Mouse (Mus musculus): ENCODE results near the gene Cerkl. TPM values are rescaled to one million over a fixed set of nuclear protein-coding genes. Genes with fewer than 3 reads are reported as not detected.

Gene Cerkl
- total RNA-seq, 4 experiments from 2014 or later: 5.9 to 7.8 (median 6.4) TPM

DNA sequence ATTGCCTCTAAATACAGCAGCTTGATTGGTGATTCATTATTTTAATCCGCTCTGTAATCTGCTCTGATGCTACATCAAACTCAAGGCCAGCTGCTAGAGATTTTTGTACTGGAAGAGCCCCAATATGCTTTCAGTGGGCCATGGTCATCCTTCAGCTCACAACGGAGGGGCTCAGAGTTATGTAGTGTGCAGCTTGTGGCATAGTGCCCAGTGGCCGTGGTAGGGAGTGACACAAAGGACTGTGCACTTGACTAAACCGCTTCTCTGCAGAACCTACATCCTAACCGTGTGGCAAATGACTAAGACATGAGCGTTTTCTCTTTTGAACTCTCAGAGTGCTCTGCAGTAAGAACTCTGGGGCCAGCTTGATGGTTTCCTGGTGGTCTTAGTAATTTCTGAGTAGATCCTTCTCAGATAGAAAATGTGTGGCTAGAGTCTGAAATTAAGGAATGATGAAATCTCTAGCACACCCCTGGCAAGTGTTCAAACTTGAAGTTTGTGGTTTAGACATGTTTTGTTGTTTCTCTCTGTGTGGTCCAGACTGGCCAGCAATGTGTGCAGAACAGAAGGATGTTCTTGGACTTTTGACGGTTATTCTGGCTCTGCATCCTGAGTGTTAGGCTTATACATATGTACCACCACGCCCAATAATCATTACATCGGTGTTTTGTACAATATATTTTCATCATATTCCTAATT lies 140.3 kb downstream of the Cerkl start:
- no peak for DNase-seq (ENCODE audit: low spot score in 2 of 2)

DNA sequence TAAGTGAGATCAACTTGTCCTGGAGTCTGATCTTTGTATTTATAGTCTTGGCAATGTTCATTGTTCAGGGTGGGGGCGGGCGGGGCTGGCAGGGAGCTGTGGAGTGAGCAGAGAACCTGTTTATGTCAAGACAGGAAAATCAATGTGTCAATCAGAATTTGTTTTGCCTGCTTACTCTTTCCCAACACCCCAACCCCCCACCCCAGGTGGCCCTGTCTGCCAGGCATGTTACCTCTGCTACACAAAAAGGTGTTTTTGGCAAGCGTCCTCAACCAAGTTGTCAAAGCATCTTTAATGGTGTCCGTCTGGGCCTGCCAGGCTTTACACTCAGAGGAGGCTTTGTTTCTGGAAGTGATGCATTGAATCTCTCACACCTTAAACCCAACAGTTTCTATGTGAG lies 141.5 kb downstream of the Cerkl start:
- no peak for DNase-seq (ENCODE audit: low spot score in 2 of 2)

DNA sequence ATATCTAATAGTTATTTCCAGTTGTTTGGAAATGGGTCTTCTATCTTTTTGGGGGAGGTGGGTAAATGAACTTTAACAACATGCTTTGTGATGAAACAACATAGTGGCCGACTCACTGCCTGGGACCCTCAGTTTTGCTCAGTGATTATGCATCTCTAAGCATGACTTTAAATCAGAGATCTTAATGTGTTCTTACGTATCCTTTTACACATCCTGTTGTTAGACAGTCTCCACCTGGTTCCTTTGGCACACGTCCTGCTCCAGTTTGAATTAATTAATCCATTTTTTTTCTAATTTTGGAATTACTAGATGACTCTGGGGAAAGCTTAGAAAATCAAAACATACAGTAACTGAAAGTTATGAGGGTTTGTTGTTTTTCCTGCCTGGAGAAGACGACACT lies 144.1 kb downstream of the Cerkl start:
- no peak for DNase-seq (ENCODE audit: low spot score in 2 of 2)

DNA sequence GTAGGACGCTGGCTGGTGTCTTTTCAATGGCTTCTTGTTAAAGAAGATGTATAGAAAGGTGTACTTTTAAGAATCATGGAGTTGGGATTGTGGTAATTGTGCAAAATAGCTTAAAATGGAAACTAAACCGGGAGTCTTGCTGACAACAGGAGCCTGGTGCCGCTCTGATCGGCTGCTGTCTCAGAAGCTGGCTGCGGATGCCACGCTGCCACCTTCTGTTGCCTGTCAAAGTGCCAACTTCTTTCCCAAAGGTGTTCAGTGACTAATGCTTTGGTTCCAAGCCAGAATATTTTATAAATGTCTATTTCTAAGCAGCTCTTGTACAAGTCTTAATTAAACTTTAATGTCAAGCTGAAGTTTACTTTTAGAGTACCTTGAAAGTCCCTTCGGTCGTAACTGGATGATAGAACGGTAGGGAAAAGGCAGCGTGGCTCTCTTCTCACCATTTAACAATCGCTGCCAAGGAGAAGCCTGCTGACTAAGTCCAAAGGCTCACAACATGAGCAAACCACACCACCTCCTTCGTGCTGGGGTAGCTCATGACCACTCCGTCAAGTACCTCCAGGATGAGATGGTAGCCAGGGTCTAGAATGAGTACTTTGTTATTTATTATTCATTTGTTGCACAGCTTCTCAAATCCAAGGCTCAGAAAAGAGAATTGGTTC lies 147.0 kb downstream of the Cerkl start:
- peak in 1 of 2 experiments; percentile 34 for DNase-seq (ENCODE audit: low spot score in 2 of 2)

DNA sequence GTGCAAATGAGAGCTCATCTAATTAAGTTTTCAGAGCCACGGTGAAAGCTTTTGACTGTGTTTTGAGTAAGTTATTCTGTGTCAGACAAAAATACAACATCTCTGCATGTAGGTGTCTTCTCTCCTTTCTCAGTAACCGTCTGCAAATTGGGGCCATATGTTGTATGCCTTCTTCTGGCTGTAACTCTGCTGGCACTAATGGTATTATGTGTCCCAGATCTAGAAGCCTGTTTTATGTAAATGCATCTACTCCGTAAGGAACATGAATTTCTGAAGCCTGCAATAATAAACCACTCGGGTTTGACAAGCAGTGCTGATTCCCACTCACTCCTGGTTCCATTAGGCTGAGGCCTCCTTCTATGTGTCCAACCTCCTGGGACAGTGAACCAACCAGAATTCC lies 149.0 kb downstream of the Cerkl start:
- peak in 1 of 2 experiments; percentile 26 for DNase-seq (ENCODE audit: low spot score in 2 of 2)

DNA sequence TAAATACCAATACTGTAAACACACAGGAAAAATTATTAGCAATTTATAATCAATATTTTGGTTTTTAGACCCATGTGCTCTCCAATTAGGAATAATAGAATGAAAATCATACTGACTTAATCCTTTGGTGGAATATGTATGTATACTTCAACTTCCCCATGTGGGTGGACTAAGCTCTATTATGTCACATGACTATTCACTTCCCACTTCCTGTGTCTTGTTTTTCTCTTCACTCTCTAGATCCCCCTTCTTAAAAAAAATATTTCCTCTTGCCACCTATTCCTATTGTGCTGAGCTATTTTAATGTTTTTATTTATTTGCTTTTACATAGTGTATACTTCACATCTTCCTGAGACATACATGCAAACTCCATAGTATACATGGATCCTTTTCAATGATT lies 154.2 kb downstream of the Cerkl start:
- no peak for DNase-seq (ENCODE audit: low spot score in 2 of 2)

DNA sequence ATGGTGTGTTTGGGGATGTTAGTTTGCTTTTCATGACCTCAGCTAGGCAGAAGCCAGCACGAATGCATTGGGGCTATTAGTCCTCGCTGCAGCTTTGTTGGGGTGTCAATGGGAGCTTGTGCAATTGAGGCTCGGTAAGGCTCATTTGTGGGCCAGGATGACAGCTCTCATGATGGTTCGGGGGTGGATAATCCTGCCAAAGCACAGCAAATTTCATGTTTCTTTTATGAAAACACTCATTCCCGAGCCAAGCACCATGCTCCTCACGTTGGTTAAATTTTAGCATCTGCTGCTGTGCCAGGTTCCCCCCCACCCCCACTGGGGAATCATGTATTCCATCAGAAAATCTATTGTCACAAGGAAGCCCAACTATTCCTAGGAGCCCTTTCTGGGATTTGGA lies 164.2 kb downstream of the Cerkl start:
- DNase-seq (ENCODE audit: low spot score in 2 of 2): peak; percentile 52 to 53

DNA sequence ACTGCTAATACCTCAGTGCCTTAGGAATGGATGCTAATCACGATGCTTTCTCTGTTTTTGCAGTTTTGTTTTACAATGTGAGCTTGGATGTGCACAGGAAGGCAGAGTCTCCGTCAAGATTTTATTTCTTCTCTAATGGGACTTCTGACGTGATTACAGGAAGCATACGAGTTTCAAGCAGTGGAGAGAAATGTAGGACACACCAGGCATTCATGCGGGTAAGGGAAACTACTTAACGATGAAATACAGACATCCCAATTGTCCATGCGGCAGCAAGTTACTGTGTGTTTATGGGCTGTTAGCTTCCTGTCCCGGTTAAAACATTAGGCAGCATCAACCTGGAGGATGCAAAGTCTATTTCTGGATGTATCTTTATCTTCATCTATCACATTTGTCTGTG lies 164.7 kb downstream of the Cerkl start:
- no peak for DNase-seq (ENCODE audit: low spot score in 2 of 2)

DNA sequence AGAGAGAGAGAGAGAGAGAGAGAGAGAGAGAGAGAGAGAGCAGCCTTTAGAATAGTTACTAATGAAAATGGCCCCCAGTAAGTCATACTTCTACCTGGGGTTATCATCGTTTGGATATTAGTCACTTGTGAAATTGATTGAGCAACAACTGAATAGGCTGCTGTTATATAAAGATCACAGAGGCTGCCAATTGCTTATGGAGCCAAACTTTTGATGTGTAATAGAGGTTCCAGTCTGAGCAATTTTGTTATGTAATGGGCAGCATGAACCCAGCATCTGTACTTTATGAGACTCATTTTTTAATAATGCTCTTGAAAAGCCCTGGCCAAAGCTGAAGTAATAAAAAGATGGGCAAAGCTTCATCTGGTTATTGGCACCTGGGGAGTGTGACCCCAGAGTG lies 166.4 kb downstream of the Cerkl start:
- DNase-seq (ENCODE audit: low spot score in 2 of 2): no peak

DNA sequence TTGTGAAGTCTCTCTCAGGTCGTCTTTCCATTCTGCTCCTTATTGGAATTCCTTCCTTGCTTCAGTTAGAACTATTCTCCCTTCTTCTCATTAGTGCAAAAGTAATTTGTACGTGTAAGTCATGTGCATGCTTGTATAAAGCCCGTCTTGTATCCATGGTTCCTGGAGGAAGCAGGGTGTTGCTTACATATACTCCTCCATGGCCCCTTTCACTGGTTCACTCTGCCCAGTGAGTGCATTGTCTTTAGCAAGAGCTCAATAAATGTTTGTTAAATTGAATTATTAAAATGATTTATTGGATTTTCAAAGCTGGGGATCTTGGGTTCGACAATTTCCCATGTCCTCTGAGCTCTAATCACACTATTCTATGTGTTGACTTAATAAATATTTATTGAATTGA lies 172.4 kb downstream of the Cerkl start:
- no peak for DNase-seq (ENCODE audit: low spot score in 2 of 2)

Other genes with a start within 250 kb of the Cerkl start
- gene Itga4, start 201.4 kb downstream of the Cerkl start, total RNA-seq (2022): 10 to 100 TPM; 19.2 to 25.8 (median 23.6) TPM
- gene Neurod1, start within 50 bp of the Cerkl start, total RNA-seq (2022): 10 to 100 TPM; 19.6 to 28.3 (median 22.9) TPM
- 10 to 100 TPM; 43.7 to 54.0 (median 49.5) TPM for gene Itprid2, start 178.6 kb upstream of the Cerkl start, total RNA-seq (2022)

Data from layer of hippocampus, adult 8-10 months (tissue).